Mouse (Mus musculus) megakaryocyte, embryonic 14.5 days (primary cell): ENCODE measurements around the gene Kiss1. TPM values are rescaled to one million over a fixed set of nuclear protein-coding genes. Genes with fewer than 3 reads are reported as not detected.

ENCODE experiments used
- H3K27me3 ChIP-seq: replicated peaks from 2 replicates; pipeline ENCODE3; 2012; ENCODE audit warnings: inconsistent platforms
- H3K36me3 ChIP-seq: replicated peaks from 2 replicates; pipeline ENCODE3; 2012; ENCODE audit warnings: low read length, inconsistent platforms, mixed read lengths
- H3K4me1 ChIP-seq: 2 replicates; pipeline ENCODE4 v1.6.1; 2012; ENCODE audit warnings: inconsistent platforms
- H3K4me3 ChIP-seq: replicated peaks from 2 replicates; pipeline ENCODE3; 2012; ENCODE audit warnings: moderate library complexity, mild to moderate bottlenecking, inconsistent platforms
- H3K9me3 ChIP-seq: 2 replicates; pipeline ENCODE4 v1.6.1; 2012; ENCODE audit warnings: inconsistent platforms
- FLI1 ChIP-seq: IDR thresholded peaks from 2 replicates; pipeline ENCODE4 v1.6.1; 2012; ENCODE audit warnings: low read length, inconsistent platforms, mixed read lengths
- GATA1 ChIP-seq: IDR thresholded peaks from 3 replicates; pipeline ENCODE4 v1.6.1; 2012; ENCODE audit warnings: mixed read lengths, low read length, inconsistent platforms, borderline replicate concordance
- polyA plus RNA-seq: library from polyadenylated mRNA; stranded (reverse); fragments of >175 nt; gene quantifications from 2 replicates; pipeline ENCODE4 v1.2.3, GENCODE M21; 2012; ENCODE audit warnings: low replicate concordance; ENCODE audit not compliant: insufficient read depth

Kiss1 gene
- polyA plus RNA-seq, 1 experiment = not detected

GRCm38 (mm10) chr1:133372113-133372512 is 50.4 kb downstream of the Kiss1 start:
- no peak overlapping the region for H3K4me3 ChIP-seq
- peaks cover 2% of the 10 kb centered on the region; the same call in 1 of the 2 replicates for H3K9me3 ChIP-seq
- H3K4me1 ChIP-seq = peaks cover 9% of the 10 kb centered on the region
- peaks cover 85% of the 10 kb centered on the region for H3K27me3 ChIP-seq
- no peak for TF ChIP-seq FLI1
- no peak for TF ChIP-seq GATA1
- no peaks in the 10 kb centered on the region for H3K36me3 ChIP-seq

- TF ChIP-seq GATA1 (no peak), FLI1 (no peak)
- H3K27me3 ChIP-seq = peaks cover 68% of the 10 kb centered on the region
Measured at GRCm38 (mm10) chr1:133375696-133376346, 54.1 kb downstream of the Kiss1 start.

DNA sequence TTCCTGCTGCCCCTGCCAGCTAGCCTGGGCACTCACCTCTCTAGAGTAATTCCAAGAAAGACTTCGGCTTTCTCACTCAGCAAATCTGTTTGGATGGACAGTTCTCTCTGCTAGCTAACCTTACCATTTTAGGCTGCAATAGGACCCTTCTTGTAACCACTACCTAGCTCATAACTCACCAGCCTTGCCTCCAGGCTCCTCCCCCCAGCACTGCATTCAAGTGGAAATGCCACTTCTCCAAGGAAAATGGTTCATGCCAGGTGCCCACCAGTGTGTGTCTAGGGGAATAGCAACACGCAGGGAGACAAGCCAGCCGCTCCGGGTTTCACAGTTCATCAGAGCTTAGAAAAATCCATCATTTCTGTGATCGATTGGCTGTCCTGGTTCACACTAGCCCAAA is 55.9 kb downstream of the Kiss1 start:
- peaks cover 4% of the 10 kb centered on the region; the same call in 1 of the 2 replicates for H3K9me3 ChIP-seq
- no peak overlapping the region for H3K4me3 ChIP-seq
- TF ChIP-seq GATA1 (no peak), FLI1 (no peak)
- no peaks in the 10 kb centered on the region for H3K36me3 ChIP-seq
- peaks cover 14% of the 10 kb centered on the region for H3K4me1 ChIP-seq
- H3K27me3 ChIP-seq = peaks cover 52% of the 10 kb centered on the region

More at GRCm38 (mm10) chr1:133375696-133376346, 54.1 kb downstream of the Kiss1 start:
- Histone ChIP-seq H3K4me1 (peaks cover 14% of the 10 kb centered on the region), H3K9me3 (peaks cover 4% of the 10 kb centered on the region; the same call in 1 of the 2 replicates), H3K36me3 (no peaks in the 10 kb centered on the region), H3K4me3 (no peak overlapping the region)

Other genes with a start within 250 kb of the Kiss1 start
- 6.7 and 8.7 TPM in 2 replicates for gene Ppp1r15b, start 190.7 kb upstream of the Kiss1 start, polyA plus RNA-seq
- 0.57 TPM in 1 of 2 replicates, not detected in the other for gene Plekha6, start 157.7 kb upstream of the Kiss1 start, polyA plus RNA-seq
- not detected in 2 replicates for gene Golt1a, start 12.1 kb upstream of the Kiss1 start, polyA plus RNA-seq
- not detected in 2 replicates for gene Ren1, start 28.6 kb downstream of the Kiss1 start, polyA plus RNA-seq
- 0.11 TPM in 1 of 2 replicates, not detected in the other for gene Etnk2, start 41.7 kb downstream of the Kiss1 start, polyA plus RNA-seq
- 1.3 and 3.4 TPM in 2 replicates for gene Sox13, start 102.5 kb downstream of the Kiss1 start, polyA plus RNA-seq